Mouse (Mus musculus) Patski (cell line): ENCODE results near the gene Smok2b. TPM values are rescaled to one million over a fixed set of nuclear protein-coding genes. Genes with fewer than 3 reads are reported as not detected.
"Not testable (repeated sequence)": the region's sequence is repeated elsewhere in the genome, so short reads cannot be mapped to it uniquely, and the experiment has no call there.

Experiments used
- ATAC-seq: fragments of 100-300 bp; one replicate; pipeline ENCODE4 v1.8.0; 2021
- CTCF ChIA-PET: fragments of 350-600 bp; sonication (Branson Sonifier 250); formaldehyde crosslinking; loops from one replicate; lab custom pipeline; 2022; ENCODE audit warnings: inconsistent platforms; lab: Charles Lee
- POLR2A ChIA-PET: fragments of 350-600 bp; sonication (Branson Sonifier 250); formaldehyde crosslinking; loops from one replicate; lab custom pipeline; 2022; ENCODE audit warnings: antibody characterized with exemption, inconsistent platforms; lab: Charles Lee
- DNase-seq: peaks from one replicate; pipeline ENCODE4 v3.0.0-alpha.2; 2011; ENCODE audit warnings: low read depth, low spot score
- H3K27me3 ChIP-seq: fragments of 371-371 bp; one replicate; pipeline ENCODE4 v1.5.1; 2021
- in situ Hi-C: fragments of 300-500 bp; cut with MboI; formaldehyde crosslinking; loops from 3 replicates; pipeline ENCODE4 v1.11.1; 2018; ENCODE audit warnings: low pct_unique_long_range_greater_than_20kb, mixed read lengths
- polyA plus RNA-seq: library from polyadenylated mRNA; unstranded; gene quantifications from one replicate; pipeline ENCODE4 v1.2.3, GENCODE M21; 2021

The Smok2b gene
- polyA plus RNA-seq, result not detected

DNA sequence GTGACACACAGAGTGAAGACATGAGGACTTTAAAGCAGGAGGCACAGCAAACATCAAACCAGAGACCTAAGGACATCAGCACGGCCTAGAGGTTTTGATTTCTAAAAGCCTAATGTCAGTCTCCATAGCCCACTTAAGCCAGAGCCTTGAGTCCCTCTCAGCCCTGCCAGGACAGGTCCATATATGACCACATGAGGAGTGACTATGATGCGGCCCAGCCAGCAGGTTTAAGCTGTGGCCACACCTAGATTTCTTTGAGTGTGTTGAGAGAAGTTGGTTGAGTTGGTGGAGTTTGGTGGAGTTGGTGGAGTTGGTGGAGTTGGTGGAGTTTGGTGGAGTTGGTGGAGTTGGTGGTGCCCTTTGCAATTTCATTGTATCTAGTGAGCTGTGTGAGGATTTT is at the start of gene Smok2b:
Smok2b (plus strand) TSS at position 301 of the 400 bp plus-strand sequence.
- POLR2A ChIA-PET, H3K27me3 ChIP-seq, ATAC-seq, in situ Hi-C loops, CTCF ChIA-PET, DNase-seq: not testable (repeated sequence)

DNA sequence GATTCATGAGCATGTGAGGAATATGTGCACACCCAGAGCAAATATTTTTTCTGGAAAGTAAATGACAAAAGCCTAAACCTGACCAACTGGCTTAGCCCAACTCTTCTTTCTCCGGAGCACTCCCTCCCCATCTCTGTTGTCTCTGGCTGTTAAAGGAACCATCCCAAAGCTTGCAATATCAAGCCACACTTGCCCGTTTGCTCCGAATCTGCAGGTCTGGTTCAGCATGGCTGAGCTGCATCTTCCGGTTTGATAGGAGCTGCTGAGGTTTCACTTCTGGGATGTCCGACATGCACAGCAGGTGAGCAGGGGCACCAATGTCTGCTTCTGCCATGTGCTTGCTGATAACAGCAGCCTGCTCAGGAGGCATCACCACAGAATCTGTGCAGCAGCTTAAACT is 49.6 kb upstream of the Smok2b start:
- DNase-seq, H3K27me3 ChIP-seq, CTCF ChIA-PET, POLR2A ChIA-PET, in situ Hi-C loops, ATAC-seq: not testable (repeated sequence)

DNA sequence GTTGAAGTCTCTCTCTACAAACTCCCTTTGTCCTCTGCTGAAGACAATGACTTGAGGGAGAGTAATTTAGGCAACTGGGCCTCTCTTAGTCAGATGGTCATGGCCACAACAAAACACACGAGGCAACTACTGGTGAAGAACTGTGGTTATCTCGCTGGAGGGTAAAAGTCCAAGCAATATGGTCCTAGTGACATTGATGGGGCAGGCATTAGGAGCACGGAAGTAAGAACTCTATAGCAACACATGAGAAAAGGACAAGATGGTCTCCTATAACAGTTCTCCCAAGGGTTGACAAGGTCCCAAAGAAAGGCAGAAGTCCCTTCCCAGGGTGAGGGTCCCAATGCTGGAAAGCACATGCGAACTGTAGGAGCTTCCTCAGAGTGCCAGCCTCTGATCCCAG is 47.3 kb upstream of the Smok2b start:
- CTCF ChIA-PET, in situ Hi-C loops: not testable (repeated sequence)

DNA sequence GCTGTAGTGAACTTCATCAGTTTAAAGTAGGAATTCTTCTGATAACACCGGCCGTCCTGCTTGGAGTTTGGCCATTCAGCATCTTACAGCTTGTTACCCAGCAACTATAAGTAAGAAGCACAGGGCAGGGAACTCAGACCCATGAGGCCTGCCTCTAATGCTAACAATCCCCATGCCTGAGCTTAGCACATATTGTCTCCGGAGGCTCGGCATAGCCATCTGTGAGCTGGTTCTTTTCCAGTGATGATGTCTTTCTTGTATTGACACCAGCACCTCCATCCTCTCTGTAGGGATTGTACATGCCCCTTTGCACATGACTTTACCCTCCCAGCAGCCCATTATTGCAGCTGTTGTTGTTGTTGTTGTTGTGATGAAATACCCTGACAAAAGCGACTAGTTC is 45.5 kb upstream of the Smok2b start:
- DNase-seq, POLR2A ChIA-PET, H3K27me3 ChIP-seq, CTCF ChIA-PET, ATAC-seq, in situ Hi-C loops: not testable (repeated sequence)

More for the DNA sequence above, 47.3 kb upstream of the Smok2b start:
- ATAC-seq, H3K27me3 ChIP-seq, POLR2A ChIA-PET, DNase-seq: not testable (repeated sequence)

DNA sequence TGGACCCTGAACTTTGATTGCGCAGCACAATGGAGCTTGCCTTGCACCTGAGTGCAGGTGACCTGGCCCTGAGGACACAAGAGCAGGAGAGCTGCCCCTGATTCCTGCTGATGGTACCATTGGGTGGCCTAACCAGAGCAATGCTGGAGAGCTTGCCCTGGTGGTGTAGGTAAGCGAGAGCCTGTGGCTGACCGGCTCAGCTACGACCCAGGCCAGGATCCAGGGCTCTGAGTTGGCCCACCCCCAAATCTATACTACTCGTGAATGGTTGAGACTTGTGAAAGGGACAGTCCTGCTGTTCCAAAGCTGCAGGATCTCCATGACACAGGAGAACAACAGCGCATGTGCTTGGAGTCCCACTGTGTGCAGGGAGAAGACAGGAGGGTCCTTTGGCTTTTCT is 43.5 kb upstream of the Smok2b start:
- in situ Hi-C loops, CTCF ChIA-PET, H3K27me3 ChIP-seq, ATAC-seq, POLR2A ChIA-PET, DNase-seq: not testable (repeated sequence)

DNA sequence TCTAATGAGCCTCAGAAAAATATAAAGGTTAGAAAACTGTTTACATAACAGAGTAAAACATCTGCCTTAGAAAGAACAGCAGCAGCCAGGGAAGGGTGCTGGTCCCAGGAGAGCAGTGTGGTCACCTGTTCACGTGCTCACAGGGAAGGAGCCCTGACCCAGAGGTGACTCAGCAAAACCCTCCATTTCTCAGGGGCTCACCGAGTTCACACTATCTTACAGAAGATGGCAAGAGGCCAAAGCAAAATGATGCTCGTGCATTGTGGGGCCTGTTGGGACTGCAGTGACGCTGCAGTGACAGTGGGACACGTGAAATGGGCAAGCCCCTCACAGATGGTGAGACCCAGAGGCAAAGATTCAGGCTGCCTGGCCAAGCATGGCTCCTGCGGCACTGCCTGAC is 42.4 kb upstream of the Smok2b start:
- in situ Hi-C loops, POLR2A ChIA-PET, CTCF ChIA-PET, DNase-seq, H3K27me3 ChIP-seq: not testable (repeated sequence)
- peak; percentile 34 for ATAC-seq

DNA sequence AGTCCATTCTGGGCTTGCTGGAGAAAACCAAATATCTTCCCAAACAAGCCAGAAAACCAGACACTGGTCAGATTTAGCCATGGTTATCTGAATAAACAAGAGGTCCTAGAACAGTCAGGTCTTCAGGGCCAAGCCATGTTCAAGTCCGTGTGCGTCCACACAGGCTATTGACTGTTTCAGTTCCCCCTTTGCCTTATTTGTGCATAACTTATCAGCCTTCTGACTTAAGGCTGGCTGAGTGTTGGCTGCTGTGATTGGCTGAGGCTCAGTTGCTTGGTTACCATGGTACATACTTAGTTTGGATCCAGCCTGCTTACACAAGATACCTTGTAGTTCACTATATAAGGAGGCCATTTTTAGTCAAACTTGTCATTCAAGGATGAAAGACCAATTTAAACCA is 41.2 kb upstream of the Smok2b start:
- POLR2A ChIA-PET, ATAC-seq, CTCF ChIA-PET, in situ Hi-C loops, DNase-seq, H3K27me3 ChIP-seq: not testable (repeated sequence)

DNA sequence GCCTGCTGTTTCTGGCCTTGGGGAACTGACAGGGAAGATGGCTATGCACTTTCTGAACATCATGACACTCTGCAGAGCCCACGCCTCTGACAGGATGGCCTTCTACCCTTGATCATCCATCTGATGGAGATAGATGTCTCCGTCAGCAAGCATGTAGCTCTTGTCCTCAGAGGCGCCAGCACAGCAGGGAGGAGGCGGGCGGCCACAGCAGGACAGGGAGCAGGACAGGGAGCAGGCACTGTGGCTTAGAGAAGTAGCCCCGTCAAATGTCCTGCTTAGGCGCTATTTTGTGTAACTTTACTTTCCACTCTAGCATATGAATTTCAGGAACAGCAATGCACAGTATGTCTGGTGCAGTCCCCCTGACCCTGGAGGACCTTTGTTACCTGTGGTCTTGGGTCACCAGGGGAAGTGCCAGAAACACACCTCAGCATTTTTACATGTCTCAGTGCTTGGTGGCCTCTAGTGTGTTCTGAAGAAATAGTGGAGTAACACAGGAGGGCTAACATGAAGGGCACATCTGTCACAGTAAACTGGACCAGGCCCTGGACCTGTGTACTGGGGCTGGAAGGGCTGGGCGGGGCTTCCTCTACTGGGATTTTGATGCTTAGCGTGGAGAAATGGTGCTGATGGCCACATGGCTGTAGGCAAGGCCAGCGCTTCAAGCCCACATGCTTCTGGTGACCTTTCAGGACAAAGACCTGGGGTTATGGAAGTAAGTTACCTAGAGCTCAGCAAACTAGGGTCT is 39.0 kb upstream of the Smok2b start:
- H3K27me3 ChIP-seq, DNase-seq, in situ Hi-C loops, ATAC-seq, POLR2A ChIA-PET, CTCF ChIA-PET: not testable (repeated sequence)

DNA sequence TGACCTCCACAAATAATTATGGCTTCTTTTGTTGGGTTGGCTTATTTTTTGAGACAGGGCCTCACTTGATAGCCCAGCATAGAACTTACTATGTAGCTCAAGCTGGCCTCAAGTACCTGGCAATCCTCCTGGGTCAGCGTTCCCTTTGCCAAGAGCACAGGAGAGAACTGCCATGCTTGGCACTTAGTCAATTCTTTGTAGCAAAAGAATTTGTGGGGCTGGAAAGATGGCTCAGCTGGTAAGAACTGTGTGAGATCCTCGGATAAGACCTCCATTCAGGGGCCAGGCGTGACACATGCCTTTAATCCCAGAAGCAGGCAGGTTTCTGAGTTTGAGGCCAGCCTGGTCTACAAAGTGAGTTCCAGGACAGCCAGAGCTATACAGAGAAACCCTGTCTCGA is 33.6 kb upstream of the Smok2b start:
- H3K27me3 ChIP-seq, DNase-seq, in situ Hi-C loops, ATAC-seq, POLR2A ChIA-PET, CTCF ChIA-PET: not testable (repeated sequence)

DNA sequence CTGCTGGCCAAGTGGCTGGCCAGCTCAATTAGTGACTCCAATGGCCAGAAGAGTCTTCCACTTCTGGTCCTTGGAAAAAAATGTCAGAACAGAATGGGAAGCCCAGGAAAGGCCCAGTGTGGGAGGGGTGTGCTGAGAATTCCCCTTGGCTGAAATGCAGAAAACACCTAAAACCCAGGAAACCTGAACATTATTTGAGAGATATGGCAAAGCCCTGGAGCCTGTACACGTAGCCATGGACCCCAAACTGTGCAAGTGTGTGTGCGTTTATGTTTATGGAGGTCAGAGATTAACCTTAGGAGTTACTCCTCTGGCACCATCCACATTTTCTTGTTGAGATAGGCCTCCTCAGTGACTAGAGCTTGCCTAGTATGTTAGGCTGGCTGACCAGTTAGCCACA is 31.2 kb upstream of the Smok2b start:
- H3K27me3 ChIP-seq, CTCF ChIA-PET, in situ Hi-C loops, ATAC-seq, POLR2A ChIA-PET, DNase-seq: not testable (repeated sequence)

DNA sequence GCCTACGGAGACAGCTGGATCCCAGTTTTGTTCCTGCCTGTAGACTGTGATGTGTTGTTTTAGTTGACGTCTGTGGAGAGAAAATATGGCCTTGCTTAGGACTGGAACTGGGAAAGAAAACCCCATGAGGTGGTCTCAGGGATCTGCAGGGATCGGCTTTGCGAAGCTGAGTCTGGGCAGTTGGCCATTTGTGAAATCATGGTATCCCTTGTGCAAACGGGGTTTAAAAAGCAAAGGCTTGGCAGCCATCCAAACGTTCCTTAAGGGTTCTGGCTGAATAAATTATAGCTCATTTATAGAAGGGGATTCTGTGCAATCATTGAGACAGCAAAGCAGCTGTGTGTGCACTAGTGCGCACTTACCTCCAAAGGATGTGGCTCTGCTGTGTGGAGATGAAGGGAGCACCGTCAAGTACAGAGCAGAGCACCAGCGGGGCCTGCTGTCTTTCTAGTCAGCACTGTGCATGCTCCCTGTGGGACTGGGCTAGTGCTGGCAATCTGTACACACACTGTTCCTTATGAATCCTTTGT is 30.1 kb upstream of the Smok2b start:
- DNase-seq, result peak; percentile 38
- ATAC-seq, POLR2A ChIA-PET: not testable (repeated sequence)

DNA sequence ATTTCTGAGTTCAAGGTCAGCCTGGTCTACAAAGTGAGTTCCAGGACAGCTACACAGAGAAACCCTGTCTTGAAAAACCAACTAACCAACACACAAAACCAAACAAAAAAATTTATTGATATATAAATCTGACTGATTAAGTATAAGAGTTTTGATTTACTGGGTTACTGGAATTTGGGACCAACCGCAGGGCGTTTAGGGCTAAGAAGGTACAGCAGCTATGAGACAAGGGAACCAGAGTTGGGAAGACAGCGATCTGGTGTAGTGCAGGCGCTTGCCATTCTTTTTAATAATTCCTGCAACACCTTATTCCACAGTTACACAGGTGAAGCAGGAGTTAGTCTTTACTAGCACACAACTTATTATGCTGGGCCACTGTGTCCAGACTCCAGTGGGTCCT is 28.5 kb upstream of the Smok2b start:
- H3K27me3 ChIP-seq, DNase-seq, POLR2A ChIA-PET, CTCF ChIA-PET, in situ Hi-C loops, ATAC-seq: not testable (repeated sequence)

More for the DNA sequence above, 30.1 kb upstream of the Smok2b start:
- CTCF ChIA-PET, in situ Hi-C loops, H3K27me3 ChIP-seq: not testable (repeated sequence)

DNA sequence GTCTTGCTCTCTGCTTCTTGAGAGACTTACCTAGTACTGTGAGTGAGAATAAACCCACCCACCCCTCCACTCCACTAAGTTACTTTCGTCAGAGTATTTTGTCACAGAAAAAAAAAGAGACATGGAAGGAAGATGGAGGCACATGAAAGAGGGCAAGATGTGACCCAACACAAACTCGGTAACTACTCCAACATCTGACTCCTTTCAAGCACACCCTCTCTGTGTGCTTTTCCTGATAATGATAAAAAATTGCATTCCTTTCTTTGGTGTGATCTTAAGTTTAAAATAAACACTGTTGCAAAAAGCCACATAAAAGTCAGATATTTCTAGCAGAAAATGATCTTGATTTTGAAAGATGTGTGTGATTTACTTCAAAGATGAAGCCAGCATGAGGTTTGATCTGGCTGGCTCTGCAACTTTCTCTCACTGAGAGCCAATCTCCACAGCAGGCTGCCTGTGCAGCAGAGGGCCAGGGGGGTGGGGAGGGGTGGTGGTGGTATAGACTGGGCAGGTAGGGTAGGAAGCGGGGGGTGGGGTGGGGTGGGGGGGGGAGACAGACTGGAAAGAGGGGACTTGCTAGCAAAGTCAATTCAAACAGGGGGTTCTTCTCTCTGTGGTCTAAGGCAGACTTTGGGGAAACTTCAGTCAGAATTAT is 27.5 kb upstream of the Smok2b start:
- in situ Hi-C loops, H3K27me3 ChIP-seq, ATAC-seq, DNase-seq, POLR2A ChIA-PET, CTCF ChIA-PET: not testable (repeated sequence)

DNA sequence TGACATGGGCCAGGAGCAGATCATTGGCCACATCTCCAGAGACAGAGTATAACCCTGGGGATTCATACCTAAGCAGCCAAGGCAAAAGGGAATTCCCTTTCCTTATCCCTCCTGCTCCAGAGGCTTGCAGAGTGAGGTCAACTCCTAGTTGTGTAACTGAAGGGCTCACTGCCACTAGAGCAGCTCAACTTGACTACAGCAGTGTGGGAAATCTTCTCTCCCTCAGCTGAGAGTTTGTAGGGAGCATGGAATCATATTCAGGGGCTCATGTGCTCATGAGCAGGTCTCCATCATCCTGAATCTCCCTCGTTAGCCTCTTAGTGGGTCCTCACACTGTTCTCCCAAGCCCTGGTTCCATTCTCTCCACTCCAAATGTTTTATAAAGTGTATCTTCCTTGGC is 24.8 kb upstream of the Smok2b start:
- ATAC-seq, CTCF ChIA-PET, DNase-seq, H3K27me3 ChIP-seq, POLR2A ChIA-PET: not testable (repeated sequence)
- in situ Hi-C loops, result loop anchor here (5.0 kb wide), 1 partner anchor 307 kb away; no protein-coding TSS in a partner anchor
